Comparison of ENCODE assay signal across 8 mouse cellular contexts in the genomic region with DNA sequence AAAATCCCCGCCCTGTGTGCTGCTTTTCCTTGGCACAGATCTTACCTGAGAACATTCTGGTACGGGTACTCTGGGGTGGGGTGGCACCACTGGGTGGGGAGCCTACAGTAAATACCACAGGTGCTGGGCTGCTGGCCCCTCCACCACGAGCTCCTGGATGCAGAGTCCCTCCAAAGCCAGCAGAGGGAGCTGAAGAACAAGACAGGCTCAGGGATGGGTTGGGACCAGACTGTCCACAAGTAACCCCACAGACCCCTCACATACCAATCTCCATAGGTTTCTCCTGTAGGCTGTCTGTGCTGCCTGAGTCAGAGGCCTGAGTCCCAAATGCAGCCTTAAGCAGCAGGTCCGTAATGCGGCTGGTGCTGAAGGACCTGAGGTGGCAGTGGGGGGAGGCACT. TPM values are rescaled to one million over a fixed set of nuclear protein-coding genes. Genes with fewer than 3 reads are reported as not detected.
A peak's percentile ranks its signal among the peaks of the same experiment; 100 is the strongest.
DNase-seq lines count a peak whose midpoint lies in the region; ATAC-seq lines count a peak whose summit lies in the region.

No protein-coding gene starts in this region.

- H3K9ac ChIP-seq in heart, embryonic 14.5 days (ENCODE audit: low read length): no peak overlapping the region
- no peak overlapping the region for H3K9ac ChIP-seq in midbrain, embryonic 12.5 days (replicated peaks)

- no peaks in the 10 kb centered on the region for H3K9me3 ChIP-seq in heart, embryonic 14.5 days (ENCODE audit: control insufficient read depth, low read length)
- H3K9me3 ChIP-seq in midbrain, embryonic 12.5 days: no peaks in the 10 kb centered on the region

- H3K4me3 ChIP-seq in heart, embryonic 14.5 days (ENCODE audit: control insufficient read depth in 1 of 2, insufficient read depth in 1 of 2, low read depth in 1 of 2, low read length in 2 of 2): no peak overlapping the region
- H3K4me3 ChIP-seq in midbrain, embryonic 12.5 days: no peak overlapping the region

- H3K4me2 ChIP-seq in heart, embryonic 14.5 days (ENCODE audit: low read length): no peak overlapping the region
- H3K4me2 ChIP-seq in midbrain, embryonic 12.5 days (replicated peaks): no peak overlapping the region

- 54% methylated on average over 5 of the region's 5 CpGs for WGBS in heart, embryonic 14.5 days
- 66% methylated on average over 5 of the region's 5 CpGs for WGBS in midbrain, embryonic 12.5 days

- H3K27me3 ChIP-seq in heart, embryonic 14.5 days (ENCODE audit: control insufficient read depth, insufficient read depth, low read length): no peaks in the 10 kb centered on the region
- H3K27me3 ChIP-seq in midbrain, embryonic 12.5 days: no peaks in the 10 kb centered on the region

- peak; percentile 33 for DNase-seq in urinary bladder, postnatal 25 days (ENCODE audit: low spot score)
- no peak for DNase-seq in urinary bladder, adult 18-20 months (ENCODE audit: low spot score in 2 of 2)
- peak; percentile 37 to 51 for DNase-seq in cerebellum, postnatal 36 days
- DNase-seq in kidney, postnatal 4 days: peak; percentile 55 to 61
- peak; percentile 58 for DNase-seq in thymus, postnatal 14 days
- DNase-seq in frontal cortex, postnatal 14 days (ENCODE audit: low spot score in 2 of 2): no peak

- 0 out of 2 replicates have a peak, but pooled peaks have one; percentile 14 for ATAC-seq in heart, embryonic 14.5 days (ENCODE audit: insufficient number of reproducible peaks, insufficient read depth, low FRiP score, low read depth)
- peak; percentile 49; the same call in 1 of the 2 replicates for ATAC-seq in midbrain, embryonic 12.5 days (ENCODE audit: low FRiP score, low read depth)

- H3K36me3 ChIP-seq in heart, embryonic 14.5 days (ENCODE audit: control insufficient read depth, insufficient read depth, low read length): peaks cover 93% of the 10 kb centered on the region
- peaks cover 94% of the 10 kb centered on the region for H3K36me3 ChIP-seq in midbrain, embryonic 12.5 days

- H3K4me1 ChIP-seq in heart, embryonic 14.5 days (ENCODE audit: control insufficient read depth in 2 of 2, insufficient read depth in 2 of 2, low read length in 2 of 2): no peaks in the 10 kb centered on the region
- H3K4me1 ChIP-seq in midbrain, embryonic 12.5 days: no peaks in the 10 kb centered on the region

- H3K27ac ChIP-seq in heart, embryonic 14.5 days (replicated peaks in 1 of 2; ENCODE audit: control insufficient read depth in 1 of 2, insufficient read depth in 1 of 2, low read depth in 2 of 2, low read length in 2 of 2): no peak overlapping the region
- no peak overlapping the region for H3K27ac ChIP-seq in midbrain, embryonic 12.5 days (replicated peaks)

RNA-seq across cellular contexts. Expression of gene Pus1, which starts 8.2 kb away (rescaled TPM):
- 14.9 and 16.3 TPM in 2 replicates for polyA plus RNA-seq in heart, embryonic 14.5 days (2014; fragmentation: Nextera tagmentation; extraction: Ambion mirVana)
- polyA plus RNA-seq in midbrain, embryonic 12.5 days (2016; fragmentation: Nextera tagmentation; extraction: Ambion mirVana): 26.8 and 27.9 TPM in 2 replicates

RNA-seq across cellular contexts. Expression of gene Ep400, which starts 18.2 kb away (rescaled TPM):
- polyA plus RNA-seq in heart, embryonic 14.5 days (2014; fragmentation: Nextera tagmentation; extraction: Ambion mirVana): 24.3 and 26.9 TPM in 2 replicates
- 61.7 and 67.4 TPM in 2 replicates for polyA plus RNA-seq in midbrain, embryonic 12.5 days (2016; fragmentation: Nextera tagmentation; extraction: Ambion mirVana)

RNA-seq across cellular contexts. Expression of gene Ulk1, which starts 21.2 kb away (rescaled TPM):
- 23.3 and 26.0 TPM in 2 replicates for polyA plus RNA-seq in heart, embryonic 14.5 days (2014; fragmentation: Nextera tagmentation; extraction: Ambion mirVana)
- polyA plus RNA-seq in midbrain, embryonic 12.5 days (2016; fragmentation: Nextera tagmentation; extraction: Ambion mirVana): 36.5 and 37.5 TPM in 2 replicates

RNA-seq across cellular contexts. Expression of gene Hscb, which starts 50.9 kb away (rescaled TPM):
- polyA plus RNA-seq in heart, embryonic 14.5 days (2014; fragmentation: Nextera tagmentation; extraction: Ambion mirVana): 23.1 and 24.3 TPM in 2 replicates
- polyA plus RNA-seq in midbrain, embryonic 12.5 days (2016; fragmentation: Nextera tagmentation; extraction: Ambion mirVana): 20.5 and 21.6 TPM in 2 replicates

RNA-seq across cellular contexts. Expression of gene Chek2, which starts 51.1 kb away (rescaled TPM):
- 14.2 and 19.0 TPM in 2 replicates for polyA plus RNA-seq in heart, embryonic 14.5 days (2014; fragmentation: Nextera tagmentation; extraction: Ambion mirVana)
- polyA plus RNA-seq in midbrain, embryonic 12.5 days (2016; fragmentation: Nextera tagmentation; extraction: Ambion mirVana): 24.2 and 28.7 TPM in 2 replicates

Comparison
In these comparisons a context has a peak if more than half of its experiments do, and no peak if none do; other contexts are left out.
1. DNase-seq: peak in urinary bladder, postnatal 25 days (single experiment), cerebellum, postnatal 36 days (2 of 2), kidney, postnatal 4 days (2 of 2) and thymus, postnatal 14 days (single experiment); none in urinary bladder, adult 18-20 months (0 of 2) and frontal cortex, postnatal 14 days (0 of 2).